Mouse (Mus musculus): ENCODE results near the gene Hopx. TPM values are rescaled to one million over a fixed set of nuclear protein-coding genes. Genes with fewer than 3 reads are reported as not detected.

Hopx gene
- polyA plus RNA-seq, 1 experiment from 2014 or later, result 6.7 TPM

DNA sequence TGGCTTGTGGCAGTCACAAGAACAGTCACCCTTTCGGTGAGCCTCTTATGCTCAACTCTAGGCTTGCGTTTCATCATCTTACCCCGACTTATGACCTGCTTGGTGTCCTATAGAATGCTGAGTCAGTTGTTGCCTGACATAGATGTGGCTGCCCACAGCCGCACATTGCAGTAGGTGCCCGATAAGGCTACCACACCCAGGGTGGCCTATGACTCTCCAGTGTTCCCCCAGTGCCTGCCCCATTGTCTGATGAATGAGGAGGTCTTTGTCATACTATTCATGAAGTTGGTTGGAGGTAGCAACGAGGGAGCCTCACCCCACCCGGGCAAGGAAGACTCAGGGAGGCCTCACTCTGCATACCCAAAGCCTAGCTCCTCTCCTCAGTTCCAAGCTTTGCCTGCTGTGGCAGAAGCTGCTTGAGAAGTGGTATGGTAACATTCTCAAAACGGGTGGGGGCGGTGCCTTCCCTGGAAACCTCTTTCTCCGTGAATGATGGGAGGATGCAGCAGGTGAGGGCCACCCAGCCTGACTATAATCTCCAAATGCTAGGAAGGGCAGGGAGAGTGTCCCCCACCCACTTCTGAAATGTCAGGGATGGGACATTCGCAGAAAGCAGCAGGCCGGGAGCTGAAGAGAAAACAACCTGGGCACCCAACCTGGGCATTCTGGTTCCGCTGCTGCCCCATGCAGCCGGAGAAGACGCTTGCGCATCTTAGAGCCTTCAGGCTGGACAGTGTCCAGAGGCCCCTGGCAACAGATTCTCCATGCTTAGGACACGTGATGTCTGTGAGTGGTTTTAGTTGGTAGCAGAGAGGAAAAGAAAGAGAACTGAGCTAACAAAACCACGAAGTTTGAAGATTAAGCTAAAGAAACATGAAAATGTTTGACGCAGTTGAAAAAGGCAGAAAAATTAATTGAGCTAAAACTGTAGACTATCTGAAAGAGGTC is 4.8 kb upstream of the Hopx start:
- ATAC-seq (replicated peaks; ENCODE audit: low FRiP score, low TSS enrichment, low read depth), result no peak
- 80% methylated on average over 19 of the region's 19 CpGs for WGBS
- H3K27ac ChIP-seq (ENCODE audit: low read depth), result no peak overlapping the region

GRCm38 (mm10) chr5:77115732-77116131 is 811 bp upstream of the Hopx start:
- WGBS, result 86% methylated on average over 9 of the region's 9 CpGs
- Histone ChIP-seq H3K27ac (ENCODE audit: low read depth) (peak overlapping the region; percentile 62; the same call in 1 of the 2 replicates), H3K4me3 (ENCODE audit: low read depth, low read length) (no peak overlapping the region), H3K27me3 (replicated peaks; ENCODE audit: control insufficient read depth, insufficient read depth, low read length) (no peaks in the 10 kb centered on the region), H3K36me3 (ENCODE audit: control insufficient read depth, insufficient read depth, low read length) (no peaks in the 10 kb centered on the region), H3K9me3 (ENCODE audit: control insufficient read depth, low read length) (no peaks in the 10 kb centered on the region), H3K4me1 (replicated peaks; ENCODE audit: control insufficient read depth, insufficient read depth, low read length) (peaks cover 14% of the 10 kb centered on the region), H3K9ac (ENCODE audit: low read length) (no peak overlapping the region), H3K4me2 (ENCODE audit: low read length) (peak overlapping the region; percentile 42; the same call in 1 of the 2 replicates)
- no peak for DNase-seq (ENCODE audit: low spot score)
- no peak for ATAC-seq (replicated peaks; ENCODE audit: low FRiP score, low TSS enrichment, low read depth)

More for the DNA sequence above, 4.8 kb upstream of the Hopx start:
- Histone ChIP-seq H3K4me3 (ENCODE audit: low read depth, low read length) (no peak overlapping the region), H3K9ac (ENCODE audit: low read length) (no peak overlapping the region), H3K4me2 (ENCODE audit: low read length) (no peak overlapping the region), H3K27me3 (replicated peaks; ENCODE audit: control insufficient read depth, insufficient read depth, low read length) (no peaks in the 10 kb centered on the region), H3K9me3 (ENCODE audit: control insufficient read depth, low read length) (no peaks in the 10 kb centered on the region), H3K36me3 (ENCODE audit: control insufficient read depth, insufficient read depth, low read length) (no peaks in the 10 kb centered on the region), H3K4me1 (replicated peaks; ENCODE audit: control insufficient read depth, insufficient read depth, low read length) (peaks cover 37% of the 10 kb centered on the region)
- DNase-seq (ENCODE audit: low spot score), result no peak

DNA sequence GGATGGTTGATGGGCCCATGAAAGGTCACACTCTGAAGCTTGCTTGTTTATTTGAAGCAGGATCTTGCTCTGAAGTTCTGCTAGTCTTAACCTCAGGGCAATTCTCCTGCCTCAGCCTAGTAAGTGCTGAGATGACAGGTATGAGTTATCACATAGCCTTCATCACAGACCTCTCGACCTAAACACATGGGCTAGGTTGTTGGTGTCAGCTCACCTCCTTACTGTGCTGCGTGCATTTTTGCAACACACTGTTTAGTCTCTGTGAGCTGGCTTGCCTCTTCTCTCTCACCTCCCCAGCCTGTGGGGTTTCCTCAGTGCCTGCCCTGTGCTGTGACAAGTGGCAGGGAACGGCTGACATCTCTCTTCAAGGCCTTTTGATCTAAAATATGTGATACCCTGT is 1.1 kb downstream of the Hopx start:
- Histone ChIP-seq H3K9ac (ENCODE audit: low read length) (no peak overlapping the region), H3K27ac (ENCODE audit: low read depth) (no peak overlapping the region), H3K27me3 (replicated peaks; ENCODE audit: control insufficient read depth, insufficient read depth, low read length) (no peaks in the 10 kb centered on the region), H3K36me3 (ENCODE audit: control insufficient read depth, insufficient read depth, low read length) (no peaks in the 10 kb centered on the region), H3K4me1 (replicated peaks; ENCODE audit: control insufficient read depth, insufficient read depth, low read length) (peaks cover 19% of the 10 kb centered on the region), H3K9me3 (ENCODE audit: control insufficient read depth, low read length) (no peaks in the 10 kb centered on the region), H3K4me2 (ENCODE audit: low read length) (no peak overlapping the region), H3K4me3 (ENCODE audit: low read depth, low read length) (no peak overlapping the region)
- no peak for DNase-seq (ENCODE audit: low spot score)
- no peak for ATAC-seq (replicated peaks; ENCODE audit: low FRiP score, low TSS enrichment, low read depth)
- WGBS, result 72% methylated on average over 3 of the region's 3 CpGs

DNA sequence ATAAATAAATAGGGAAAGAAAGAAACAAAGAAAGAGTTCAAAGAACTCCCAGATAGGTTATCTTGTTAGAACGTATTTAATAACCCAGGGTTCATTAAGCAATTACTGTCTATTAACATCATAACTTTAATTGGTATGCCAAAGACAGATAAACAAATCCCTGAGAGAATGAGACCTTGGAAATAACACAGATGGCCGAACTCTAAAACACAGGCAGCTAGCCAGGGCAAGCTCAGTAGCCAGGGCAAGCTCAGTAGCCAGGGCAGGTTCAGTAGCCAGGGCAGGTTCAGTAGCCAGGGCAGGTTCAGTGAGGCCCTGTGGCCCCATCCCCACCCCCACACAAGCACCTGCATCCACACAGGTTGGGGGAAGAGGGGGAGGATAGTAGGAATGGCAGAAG is 2.9 kb downstream of the Hopx start:
- no peak for ATAC-seq (replicated peaks; ENCODE audit: low FRiP score, low TSS enrichment, low read depth)
- no peak overlapping the region for H3K9ac ChIP-seq (ENCODE audit: low read length)
- H3K4me3 ChIP-seq (ENCODE audit: low read depth, low read length), result no peak overlapping the region
- no peaks in the 10 kb centered on the region for H3K27me3 ChIP-seq (replicated peaks; ENCODE audit: control insufficient read depth, insufficient read depth, low read length)
- no peak for DNase-seq (ENCODE audit: low spot score)
- no peaks in the 10 kb centered on the region for H3K36me3 ChIP-seq (ENCODE audit: control insufficient read depth, insufficient read depth, low read length)
- H3K4me1 ChIP-seq (replicated peaks; ENCODE audit: control insufficient read depth, insufficient read depth, low read length), result peaks cover 19% of the 10 kb centered on the region
- H3K9me3 ChIP-seq (ENCODE audit: control insufficient read depth, low read length), result no peaks in the 10 kb centered on the region
- no peak overlapping the region for H3K4me2 ChIP-seq (ENCODE audit: low read length)
- 53% methylated on average over 2 of the region's 2 CpGs for WGBS
- no peak overlapping the region for H3K27ac ChIP-seq (ENCODE audit: low read depth)

DNA sequence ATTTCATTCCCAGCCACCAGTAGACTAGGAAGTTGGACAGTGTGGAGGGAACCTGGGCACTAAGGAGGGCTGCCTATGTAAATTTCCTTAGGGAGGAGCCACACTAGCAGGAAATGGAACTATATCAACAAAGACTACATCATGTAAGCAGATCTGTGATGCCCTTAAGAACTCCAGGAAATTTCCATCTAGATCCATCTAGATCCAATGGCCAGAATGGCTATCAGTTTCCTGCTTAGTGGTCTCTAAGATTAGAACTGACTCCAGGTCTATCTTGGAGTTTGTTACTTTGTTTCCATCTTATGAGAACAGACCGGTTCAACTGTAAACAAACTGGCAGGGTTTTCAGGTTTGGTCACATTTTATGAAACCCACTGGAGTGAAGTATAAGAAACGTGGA is 5.1 kb downstream of the Hopx start:
- no peaks in the 10 kb centered on the region for H3K9me3 ChIP-seq (ENCODE audit: control insufficient read depth, low read length)
- H3K36me3 ChIP-seq (ENCODE audit: control insufficient read depth, insufficient read depth, low read length), result no peaks in the 10 kb centered on the region
- no peak overlapping the region for H3K9ac ChIP-seq (ENCODE audit: low read length)
- H3K27me3 ChIP-seq (replicated peaks; ENCODE audit: control insufficient read depth, insufficient read depth, low read length), result no peaks in the 10 kb centered on the region
- H3K4me2 ChIP-seq (ENCODE audit: low read length), result no peak overlapping the region
- DNase-seq (ENCODE audit: low spot score) (no peak), ATAC-seq (replicated peaks; ENCODE audit: low FRiP score, low TSS enrichment, low read depth) (no peak)
- WGBS, result 31% methylated on average over 2 of the region's 2 CpGs
- no peak overlapping the region for H3K27ac ChIP-seq (ENCODE audit: low read depth)
- H3K4me1 ChIP-seq (replicated peaks; ENCODE audit: control insufficient read depth, insufficient read depth, low read length), result peaks cover 8% of the 10 kb centered on the region
- no peak overlapping the region for H3K4me3 ChIP-seq (ENCODE audit: low read depth, low read length)

- H3K27ac ChIP-seq (ENCODE audit: low read depth), result no peak overlapping the region
- WGBS, result 92% methylated on average over 6 of the region's 6 CpGs
- H3K4me2 ChIP-seq (ENCODE audit: low read length), result no peak overlapping the region
- ATAC-seq (replicated peaks; ENCODE audit: low FRiP score, low TSS enrichment, low read depth), result no peak
- H3K4me1 ChIP-seq (replicated peaks; ENCODE audit: control insufficient read depth, insufficient read depth, low read length), result 0 out of 2 replicates have a peak, but pooled peaks cover 5% of the 10 kb centered on the region
- no peak for DNase-seq (ENCODE audit: low spot score)
- H3K27me3 ChIP-seq (replicated peaks; ENCODE audit: control insufficient read depth, insufficient read depth, low read length), result no peaks in the 10 kb centered on the region
- H3K4me3 ChIP-seq (ENCODE audit: low read depth, low read length), result no peak overlapping the region
- no peak overlapping the region for H3K9ac ChIP-seq (ENCODE audit: low read length)
- no peaks in the 10 kb centered on the region for H3K9me3 ChIP-seq (ENCODE audit: control insufficient read depth, low read length)
- no peaks in the 10 kb centered on the region for H3K36me3 ChIP-seq (ENCODE audit: control insufficient read depth, insufficient read depth, low read length)
These were observed 6.1 kb downstream of the Hopx start for GRCm38 (mm10) chr5:77108806-77109205.

DNA sequence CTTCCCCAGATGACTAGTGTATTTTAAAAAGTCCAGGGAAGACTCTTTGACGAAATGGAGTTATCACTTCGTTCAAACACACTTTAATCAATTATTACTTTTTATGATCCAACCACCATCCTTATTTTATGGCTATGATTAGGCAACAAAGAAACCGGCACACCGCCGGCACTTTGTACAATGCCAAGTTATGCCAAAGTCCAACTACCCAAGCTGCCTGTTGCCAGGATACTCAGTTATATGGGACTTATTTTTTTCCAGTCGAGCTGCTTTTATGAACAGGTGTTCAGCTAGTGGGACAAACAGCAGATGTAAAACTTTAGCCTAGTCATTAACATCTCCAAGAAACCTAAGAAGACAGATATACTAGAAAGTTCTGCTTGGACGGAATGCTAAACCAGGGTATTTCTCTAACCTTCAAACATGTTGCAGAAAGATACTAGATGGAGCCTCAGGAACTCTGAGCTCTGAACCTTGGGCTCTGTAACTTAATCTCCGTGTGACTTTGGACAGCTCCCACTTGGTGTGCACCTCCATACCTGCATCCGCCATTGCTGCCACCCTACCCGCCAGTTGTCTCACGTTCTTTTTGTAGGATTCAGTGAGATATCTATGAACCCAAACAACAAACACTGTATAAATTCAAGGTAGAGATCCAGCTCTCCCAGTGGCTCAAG is 7.6 kb downstream of the Hopx start:
- DNase-seq (ENCODE audit: low spot score) (peak; percentile 54), ATAC-seq (replicated peaks; ENCODE audit: low FRiP score, low TSS enrichment, low read depth) (peak; percentile 92)
- H3K9ac ChIP-seq (ENCODE audit: low read length), result no peak overlapping the region
- no peaks in the 10 kb centered on the region for H3K36me3 ChIP-seq (ENCODE audit: control insufficient read depth, insufficient read depth, low read length)
- 72% methylated on average over 11 of the region's 11 CpGs for WGBS
- no peaks in the 10 kb centered on the region for H3K9me3 ChIP-seq (ENCODE audit: control insufficient read depth, low read length)
- H3K27ac ChIP-seq (ENCODE audit: low read depth), result peak overlapping the region; percentile 81
- H3K4me2 ChIP-seq (ENCODE audit: low read length), result no peak overlapping the region
- no peak overlapping the region for H3K4me3 ChIP-seq (ENCODE audit: low read depth, low read length)
- 0 out of 2 replicates have a peak, but pooled peaks cover 5% of the 10 kb centered on the region for H3K4me1 ChIP-seq (replicated peaks; ENCODE audit: control insufficient read depth, insufficient read depth, low read length)
- no peaks in the 10 kb centered on the region for H3K27me3 ChIP-seq (replicated peaks; ENCODE audit: control insufficient read depth, insufficient read depth, low read length)

DNA sequence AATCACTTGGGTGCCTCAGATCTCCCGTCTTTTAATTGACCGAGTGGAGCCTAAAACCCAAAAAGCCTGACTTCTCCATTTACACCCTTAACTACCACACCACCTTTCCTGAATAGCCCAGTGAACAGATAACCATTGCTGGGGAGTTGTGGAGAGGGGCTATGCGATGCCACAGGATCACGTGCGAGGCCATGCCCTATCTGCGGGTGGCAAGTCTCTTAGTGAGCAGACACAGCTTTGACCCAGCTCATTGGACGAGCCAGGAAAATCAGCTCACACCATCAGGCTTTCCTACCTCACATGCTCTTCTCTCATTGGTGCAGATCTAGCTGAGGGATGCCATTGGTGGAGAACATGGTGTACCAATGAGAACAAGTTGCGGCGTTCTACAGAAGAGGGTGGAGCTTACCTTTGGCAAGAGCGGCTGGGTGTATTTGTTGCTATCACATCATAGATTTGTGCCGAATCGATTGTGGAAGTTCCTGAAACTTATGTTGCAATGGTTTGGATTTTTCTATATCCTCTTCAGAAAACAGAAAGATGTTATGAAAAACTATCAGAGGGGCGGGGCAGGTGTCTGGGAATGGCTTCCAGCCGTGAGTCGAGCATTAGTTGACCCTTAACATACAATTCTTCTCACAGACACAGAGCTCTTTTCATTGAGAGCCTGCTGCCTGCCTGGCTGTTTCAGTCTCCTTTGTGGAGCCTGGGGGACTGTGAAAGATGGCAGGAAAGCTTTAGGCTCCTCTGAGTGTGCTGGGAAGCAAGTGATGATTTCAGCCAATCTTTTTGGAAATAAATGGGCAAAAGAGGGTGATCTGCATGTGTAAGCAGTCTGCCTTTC is 12.2 kb downstream of the Hopx start:
- no peak for DNase-seq (ENCODE audit: low spot score)
- Histone ChIP-seq H3K4me2 (ENCODE audit: low read length) (no peak overlapping the region), H3K4me1 (replicated peaks; ENCODE audit: control insufficient read depth, insufficient read depth, low read length) (no peaks in the 10 kb centered on the region), H3K4me3 (ENCODE audit: low read depth, low read length) (no peak overlapping the region), H3K9ac (ENCODE audit: low read length) (no peak overlapping the region), H3K36me3 (ENCODE audit: control insufficient read depth, insufficient read depth, low read length) (no peaks in the 10 kb centered on the region), H3K9me3 (ENCODE audit: control insufficient read depth, low read length) (no peaks in the 10 kb centered on the region), H3K27me3 (replicated peaks; ENCODE audit: control insufficient read depth, insufficient read depth, low read length) (no peaks in the 10 kb centered on the region), H3K27ac (ENCODE audit: low read depth) (no peak overlapping the region)
- no peak for ATAC-seq (replicated peaks; ENCODE audit: low FRiP score, low TSS enrichment, low read depth)
- WGBS, result 85% methylated on average over 15 of the region's 15 CpGs
